Mouse (Mus musculus) olfactory bulb, adult 2 months (tissue): Measurements from ENCODE around the gene Tmem126b.

Experiments used
- CTCF ChIP-seq: fragments of 200-500 bp; IDR thresholded peaks from 2 replicates; pipeline ENCODE4 v1.5.1; 2012; ENCODE audit warnings: low read depth, mild to moderate bottlenecking, low read length, moderate library complexity; ENCODE audit not compliant: insufficient read depth
- POLR2A ChIP-seq: fragments of 200-500 bp; IDR thresholded peaks from 2 replicates; pipeline ENCODE4 v1.6.1; 2012; ENCODE audit warnings: mild to moderate bottlenecking, low read depth, low read length, moderate library complexity; ENCODE audit not compliant: insufficient read depth

GRCm38 (mm10) chr7:90427006-90427405 is 48.8 kb downstream of the Tmem126b start:
- TF ChIP-seq CTCF (no peak), POLR2A (no peak)
